Mouse (Mus musculus) small intestine, adult 2 months (tissue): Measurements from ENCODE around the gene Nfasc. TPM values are rescaled to one million over a fixed set of nuclear protein-coding genes. Genes with fewer than 3 reads are reported as not detected.

Source experiments
- H3K27ac ChIP-seq: fragments of 200-500 bp; 2 replicates; pipeline ENCODE4 v1.5.1; 2012; ENCODE audit warnings: low read depth, low read length, control low read depth, inconsistent platforms; ENCODE audit not compliant: insufficient read depth
- H3K27me3 ChIP-seq: fragments of 200-500 bp; 2 replicates; pipeline ENCODE4 v1.6.1; 2012; ENCODE audit warnings: mild to moderate bottlenecking, moderate library complexity, low read length, inconsistent platforms; ENCODE audit not compliant: control insufficient read depth, insufficient read depth
- H3K36me3 ChIP-seq: fragments of 200-500 bp; 2 replicates; pipeline ENCODE4 v1.6.1; 2012; ENCODE audit warnings: mild to moderate bottlenecking, low read length, control low read depth, inconsistent platforms; ENCODE audit not compliant: control insufficient read depth, insufficient read depth
- H3K4me1 ChIP-seq: fragments of 200-500 bp; 2 replicates; pipeline ENCODE4 v1.6.1; 2012; ENCODE audit warnings: low read length, inconsistent platforms, mixed read lengths; ENCODE audit not compliant: control insufficient read depth, insufficient read depth, insufficient read length
- H3K4me3 ChIP-seq: fragments of 200-500 bp; 2 replicates; pipeline ENCODE4 v1.5.1; 2012; ENCODE audit warnings: low read depth, mild to moderate bottlenecking, control low read depth, inconsistent platforms, low read length, moderate library complexity
- CTCF ChIP-seq: fragments of 200-500 bp; IDR thresholded peaks from 2 replicates; pipeline ENCODE4 v1.5.1; 2012; ENCODE audit warnings: low read depth, mild to moderate bottlenecking, control low read depth, inconsistent platforms, low read length, moderate library complexity, mixed read lengths; ENCODE audit not compliant: insufficient replicate concordance, insufficient read length; ENCODE audit errors: extremely low read depth
- POLR2A ChIP-seq: fragments of 200-500 bp; IDR thresholded peaks from 2 replicates; pipeline ENCODE4 v1.6.1; 2012; ENCODE audit warnings: low read depth, mild to moderate bottlenecking, control low read depth, inconsistent platforms, low read length, moderate library complexity
- WGBS: fragments of 180-500 bp; shearing (Covaris S2); methylation state at CpG from one replicate; pipeline ENCODE4 v1.1.7; 2018; 5-methylcytosine and 5-hydroxymethylcytosine counted together
- polyA plus RNA-seq: library from polyadenylated mRNA; depleted of rRNA; stranded (reverse); fragments of >200 nt; gene quantifications from 2 replicates; pipeline ENCODE4 v1.2.3, GENCODE M21; 2012

Nfasc gene
- polyA plus RNA-seq, 1 experiment = 0.90 TPM

- H3K4me1 ChIP-seq = no peaks in the 10 kb centered on the region
- H3K27ac ChIP-seq = no peak overlapping the region
- H3K36me3 ChIP-seq = no peaks in the 10 kb centered on the region
- no peak overlapping the region for H3K4me3 ChIP-seq
- TF ChIP-seq POLR2A = no peak
- TF ChIP-seq CTCF = peak; percentile 79; the same call in 1 of the 2 replicates
- WGBS = 15% methylated on average over 5 of the region's 5 CpGs
- no peaks in the 10 kb centered on the region for H3K27me3 ChIP-seq
These were observed 29.8 kb upstream of the Nfasc start for GRCm38 (mm10) chr1:132771377-132771776.

GRCm38 (mm10) chr1:132769559-132769958 is 28.0 kb upstream of the Nfasc start:
- H3K27me3 ChIP-seq = no peaks in the 10 kb centered on the region
- 64% methylated on average over 3 of the region's 3 CpGs for WGBS
- no peak overlapping the region for H3K27ac ChIP-seq
- no peaks in the 10 kb centered on the region for H3K36me3 ChIP-seq
- no peaks in the 10 kb centered on the region for H3K4me1 ChIP-seq
- H3K4me3 ChIP-seq = no peak overlapping the region
- TF ChIP-seq POLR2A = no peak
- TF ChIP-seq CTCF = no peak

GRCm38 (mm10) chr1:132767422-132767821 is 25.8 kb upstream of the Nfasc start:
- H3K4me3 ChIP-seq = no peak overlapping the region
- no peak overlapping the region for H3K27ac ChIP-seq
- no peaks in the 10 kb centered on the region for H3K36me3 ChIP-seq
- TF ChIP-seq CTCF = no peak
- TF ChIP-seq POLR2A = no peak
- no peaks in the 10 kb centered on the region for H3K27me3 ChIP-seq
- 80% methylated on average over 7 of the region's 7 CpGs for WGBS
- no peaks in the 10 kb centered on the region for H3K4me1 ChIP-seq

GRCm38 (mm10) chr1:132765887-132766651 is 24.5 kb upstream of the Nfasc start:
- Histone ChIP-seq H3K27me3 (no peaks in the 10 kb centered on the region), H3K36me3 (no peaks in the 10 kb centered on the region), H3K4me1 (no peaks in the 10 kb centered on the region), H3K4me3 (no peak overlapping the region), H3K27ac (no peak overlapping the region)
- no peak for TF ChIP-seq CTCF
- TF ChIP-seq POLR2A = no peak
- WGBS = 23% methylated on average over 16 of the region's 16 CpGs

- 45% methylated on average over 10 of the region's 10 CpGs for WGBS
- no peak for TF ChIP-seq POLR2A
- no peak for TF ChIP-seq CTCF
- no peak overlapping the region for H3K27ac ChIP-seq
- H3K4me3 ChIP-seq = no peak overlapping the region
- no peaks in the 10 kb centered on the region for H3K36me3 ChIP-seq
- no peaks in the 10 kb centered on the region for H3K27me3 ChIP-seq
- H3K4me1 ChIP-seq = no peaks in the 10 kb centered on the region
These were observed 23.6 kb upstream of the Nfasc start for GRCm38 (mm10) chr1:132765222-132765621.

GRCm38 (mm10) chr1:132759390-132759789 is 17.8 kb upstream of the Nfasc start:
- Histone ChIP-seq H3K27ac (no peak overlapping the region), H3K36me3 (no peaks in the 10 kb centered on the region), H3K4me3 (no peak overlapping the region), H3K27me3 (no peaks in the 10 kb centered on the region), H3K4me1 (no peaks in the 10 kb centered on the region)
- 67% methylated on average over 6 of the region's 6 CpGs for WGBS
- no peak for TF ChIP-seq POLR2A
- no peak for TF ChIP-seq CTCF

- WGBS = 6% methylated on average over 24 of the region's 24 CpGs
- no peaks in the 10 kb centered on the region for H3K36me3 ChIP-seq
- H3K4me3 ChIP-seq = no peak overlapping the region
- H3K4me1 ChIP-seq = no peaks in the 10 kb centered on the region
- TF ChIP-seq POLR2A = no peak
- peak; percentile 58; the same call in 1 of the 2 replicates for TF ChIP-seq CTCF
- no peak overlapping the region for H3K27ac ChIP-seq
- H3K27me3 ChIP-seq = no peaks in the 10 kb centered on the region
These were observed 17.2 kb upstream of the Nfasc start for GRCm38 (mm10) chr1:132758656-132759370.
